Mouse (Mus musculus) neutrophil, adult 65 days (primary cell): Measurements from ENCODE around the gene 2310057N15Rik. TPM values are rescaled to one million over a fixed set of nuclear protein-coding genes. Genes with fewer than 3 reads are reported as not detected.

Experiments used
- total RNA-seq: library from RNA; stranded (reverse); gene quantifications from 2 replicates; pipeline ENCODE4 v1.2.4, GENCODE M21; 2023

Gene 2310057N15Rik
- total RNA-seq: not detected in 2 replicates

DNA sequence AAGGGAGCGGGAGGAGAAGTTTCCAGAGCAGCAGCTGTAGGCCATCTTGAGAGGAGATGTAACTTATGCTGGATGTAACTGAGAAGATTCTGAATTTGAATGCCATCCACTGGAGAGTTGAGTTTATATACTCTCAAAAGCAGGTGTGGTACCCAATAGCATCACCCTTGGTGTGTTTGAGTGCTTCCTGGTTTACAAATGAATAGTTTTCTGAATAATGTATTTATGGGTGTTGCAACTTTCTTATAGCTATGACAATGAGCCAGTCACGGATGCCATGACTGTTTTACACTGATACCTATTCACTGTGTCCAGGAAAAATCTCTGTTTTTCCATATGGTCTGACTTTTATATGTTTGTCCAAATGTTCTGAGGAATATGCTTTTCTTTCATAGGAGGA lies at the start of gene 2310057N15Rik:
2310057N15Rik (minus strand) TSS at position 101 of the 400 bp plus-strand sequence.

DNA sequence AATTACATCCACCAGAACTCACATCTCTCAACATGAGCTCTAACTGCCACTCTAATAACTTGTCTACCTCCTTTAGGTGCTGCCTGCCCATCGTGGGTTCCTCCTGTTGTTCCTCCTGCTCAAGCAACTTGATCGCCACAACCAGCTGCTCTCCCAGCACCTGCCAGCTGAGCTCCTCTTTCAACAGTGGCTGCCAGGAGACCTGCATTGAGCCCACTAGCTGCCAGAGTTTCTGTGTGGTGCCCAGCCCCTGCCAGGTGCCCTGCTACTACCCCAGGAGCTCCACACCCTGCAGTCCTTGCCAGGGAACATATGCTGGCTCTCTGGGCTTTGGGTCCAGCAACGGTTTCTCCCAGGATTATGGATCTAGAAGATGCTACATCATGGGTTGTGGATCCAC lies 46.1 kb upstream of the 2310057N15Rik start, which contains the start of gene Krtap15:
Krtap15 (plus strand) TSS at position 150 of the 400 bp plus-strand sequence.

DNA sequence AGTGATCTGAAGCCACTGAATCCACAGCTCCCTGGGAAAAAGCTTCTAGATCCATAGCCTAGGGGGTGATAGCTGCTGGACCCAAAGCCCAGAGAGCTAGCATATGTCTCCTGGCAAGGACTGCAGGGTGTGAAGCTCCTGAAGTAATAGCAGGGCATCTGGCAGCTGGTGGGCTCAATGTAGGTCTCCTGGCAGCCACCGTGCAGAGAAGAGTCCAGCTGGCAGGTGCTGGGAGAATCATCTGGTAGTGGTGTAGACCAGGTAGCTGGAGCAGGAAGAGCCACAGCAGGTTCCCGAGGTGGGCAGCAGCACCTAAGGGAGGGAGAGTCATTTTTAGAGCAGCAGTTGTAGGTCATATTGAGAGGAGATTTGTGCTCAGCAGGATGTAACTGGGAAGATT lies 37.8 kb upstream of the 2310057N15Rik start, which contains the start of gene Gm20741:
Gm20741 (minus strand) TSS at position 394 of the 400 bp plus-strand sequence.

DNA sequence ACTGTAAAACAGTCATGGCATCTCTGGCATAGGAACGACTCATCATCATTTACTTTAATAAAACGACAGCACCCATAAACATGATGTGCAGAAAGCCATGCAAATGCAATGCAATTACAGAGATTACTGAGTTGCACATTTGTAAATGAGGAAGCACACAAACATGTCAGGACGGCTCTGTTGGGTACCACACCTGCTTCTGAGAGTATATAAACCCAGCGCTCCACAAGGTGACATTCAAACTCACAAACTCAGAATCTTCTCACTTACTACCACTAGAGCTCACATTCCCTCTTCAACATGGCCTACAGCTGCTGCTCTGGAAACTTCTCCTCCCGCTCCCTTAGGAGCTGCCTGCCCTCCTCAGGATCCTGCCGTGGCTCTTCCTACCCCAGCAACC lies 3.6 kb upstream of the 2310057N15Rik start, which contains the start of gene Gm5965:
Gm5965 (plus strand) TSS at position 301 of the 400 bp plus-strand sequence.

GRCm38 (mm10) chr16:88758547-88758946 lies 15.5 kb downstream of the 2310057N15Rik start, which contains the start of gene 2310034C09Rik:
TSS of gene 2310034C09Rik (plus strand) at chr16:88758847.

GRCm38 (mm10) chr16:88751535-88751934 lies 22.5 kb downstream of the 2310057N15Rik start, which contains the start of gene Krtap13:
TSS of gene Krtap13 (minus strand) at chr16:88751635.

GRCm38 (mm10) chr16:88728812-88729275 lies 45.2 kb downstream of the 2310057N15Rik start, which contains the start of gene Krtap13-1:
TSS of gene Krtap13-1 (plus strand) at chr16:88728862.

Other genes with a start within 250 kb of the 2310057N15Rik start
- not detected in 2 replicates for gene Cldn8, start 211.0 kb downstream of the 2310057N15Rik start, total RNA-seq
- gene Krtap24-1, start 161.9 kb downstream of the 2310057N15Rik start, total RNA-seq: not detected in 2 replicates
- not detected in 2 replicates for gene 2310079G19Rik, start 146.5 kb downstream of the 2310057N15Rik start, total RNA-seq
- gene Krtap26-1, start 126.4 kb downstream of the 2310057N15Rik start, total RNA-seq: not detected in 2 replicates
- not detected in 2 replicates for gene Krtap27-1, start 102.5 kb downstream of the 2310057N15Rik start, total RNA-seq
- not detected in 2 replicates for gene 2310061N02Rik, start 66.2 kb downstream of the 2310057N15Rik start, total RNA-seq
- gene Krtap13-1, start 45.3 kb downstream of the 2310057N15Rik start, total RNA-seq: not detected in 2 replicates
- gene Krtap13, start 22.6 kb downstream of the 2310057N15Rik start, total RNA-seq: not detected in 2 replicates
- not detected in 2 replicates for gene 2310034C09Rik, start 15.4 kb downstream of the 2310057N15Rik start, total RNA-seq
- not detected in 2 replicates for gene Gm5965, start 3.7 kb upstream of the 2310057N15Rik start, total RNA-seq
- not detected in 2 replicates for gene Gm20741, start 38.0 kb upstream of the 2310057N15Rik start, total RNA-seq
- gene Krtap15, start 46.0 kb upstream of the 2310057N15Rik start, total RNA-seq: not detected in 2 replicates
- gene Krtap14, start 51.9 kb upstream of the 2310057N15Rik start, total RNA-seq: not detected in 2 replicates
- not detected in 2 replicates for gene Krtap19-1, start 95.2 kb upstream of the 2310057N15Rik start, total RNA-seq
- not detected in 2 replicates for gene Krtap19-2, start 100.1 kb upstream of the 2310057N15Rik start, total RNA-seq
- not detected in 2 replicates for gene Krtap19-3, start 103.8 kb upstream of the 2310057N15Rik start, total RNA-seq
- not detected in 2 replicates for gene Krtap19-4, start 110.9 kb upstream of the 2310057N15Rik start, total RNA-seq
- not detected in 2 replicates for gene Krtap19-5, start 122.3 kb upstream of the 2310057N15Rik start, total RNA-seq
- not detected in 2 replicates for gene Krtap19-9b, start 158.1 kb upstream of the 2310057N15Rik start, total RNA-seq
- not detected in 2 replicates for gene Krtap16-3, start 188.7 kb upstream of the 2310057N15Rik start, total RNA-seq
- not detected in 2 replicates for gene Krtap22-2, start 236.6 kb upstream of the 2310057N15Rik start, total RNA-seq
- gene Gm10229, start 241.1 kb upstream of the 2310057N15Rik start, total RNA-seq: not detected in 2 replicates